Mouse (Mus musculus) C2C12 (cell line): ENCODE measurements around the gene Fbrsl1. TPM values are rescaled to one million over a fixed set of nuclear protein-coding genes. Genes with fewer than 3 reads are reported as not detected.

Source experiments
- H3K27me3 ChIP-seq: one replicate; pipeline ENCODE4 v1.6.1; 2011; ENCODE audit not compliant: control insufficient read depth, insufficient read depth, insufficient read length
- H3K36me3 ChIP-seq: one replicate; pipeline ENCODE4 v1.6.1; 2011; ENCODE audit not compliant: control insufficient read depth, insufficient read depth
- H3K4me3 ChIP-seq: one replicate; pipeline ENCODE4 v1.5.1; 2011; ENCODE audit warnings: mild to moderate bottlenecking, control low read depth; ENCODE audit not compliant: poor library complexity, insufficient read depth, severe bottlenecking
- H3K79me2 ChIP-seq: one replicate; pipeline ENCODE4 v1.6.1; 2011; ENCODE audit not compliant: control insufficient read depth, insufficient read depth
- H3K79me3 ChIP-seq: one replicate; pipeline ENCODE4 v1.6.1; 2011; ENCODE audit warnings: low read depth, control low read depth
- H3ac ChIP-seq: one replicate; pipeline ENCODE3; 2011; ENCODE audit warnings: low read depth; ENCODE audit not compliant: control insufficient read depth, insufficient read length
- CEBPB ChIP-seq: IDR thresholded peaks from one replicate; pipeline ENCODE4 v1.6.1; 2011; ENCODE audit warnings: low read depth, mild to moderate bottlenecking, control low read depth, moderate library complexity
- CTCF ChIP-seq: IDR thresholded peaks from one replicate; pipeline ENCODE4 v1.5.1; 2011; ENCODE audit not compliant: control insufficient read depth, insufficient read depth, insufficient read length
- FOSL1 ChIP-seq: IDR thresholded peaks from one replicate; pipeline ENCODE4 v1.8.0; 2011; ENCODE audit warnings: mild to moderate bottlenecking, low read length; ENCODE audit not compliant: poor library complexity, insufficient read depth, severe bottlenecking
- MAX ChIP-seq: IDR thresholded peaks from one replicate; pipeline ENCODE4 v1.6.1; 2011; ENCODE audit warnings: mild to moderate bottlenecking, control low read depth
- MYOD1 ChIP-seq: IDR thresholded peaks from one replicate; pipeline ENCODE4 v1.6.1; 2011; ENCODE audit warnings: low read depth; ENCODE audit not compliant: control insufficient read depth, insufficient read length
- MYOG ChIP-seq: IDR thresholded peaks from one replicate; pipeline ENCODE4 v1.6.1; 2011; ENCODE audit not compliant: control insufficient read depth, insufficient read length; ENCODE audit errors: extremely low read depth
- USF1 ChIP-seq: IDR thresholded peaks from one replicate; pipeline ENCODE4 v1.6.1; 2011; ENCODE audit warnings: low read depth, mild to moderate bottlenecking, control low read depth, moderate library complexity
- polyA plus RNA-seq: library from polyadenylated mRNA; unstranded; fragments of >200 nt; fragmentation: generic; extraction: Trizol; gene quantifications from one replicate; pipeline ENCODE4 v1.2.1, GENCODE M21; 2012; ENCODE audit warnings: missing spikeins

Fbrsl1 gene
- polyA plus RNA-seq, 1 experiment, result 17.6 TPM

DNA sequence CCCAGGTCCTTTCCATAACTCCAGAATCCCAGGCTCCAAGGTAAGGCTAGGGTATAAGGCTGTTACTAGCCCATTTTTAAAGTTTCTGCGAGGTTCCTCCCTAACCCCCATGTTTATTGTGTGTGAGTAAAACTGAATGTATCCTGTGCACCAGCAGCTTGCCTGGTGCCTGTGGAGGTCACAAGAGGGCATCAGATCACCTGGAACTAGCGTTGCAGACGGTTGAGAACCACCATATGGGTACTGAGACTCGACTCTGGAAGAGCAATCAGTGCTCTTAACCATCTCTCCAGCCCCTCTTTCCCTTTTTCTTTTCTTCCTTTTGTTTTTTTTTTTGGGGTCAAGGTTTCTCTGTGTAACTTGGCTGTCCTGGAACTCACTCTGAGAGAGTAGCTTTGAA is 68.5 kb downstream of the Fbrsl1 start:
- no peak for TF ChIP-seq CTCF
- no peak for TF ChIP-seq USF1
- no peak for TF ChIP-seq CEBPB
- TF ChIP-seq MAX, result no peak
- no peak for TF ChIP-seq MYOD1
- TF ChIP-seq MYOG, result no peak
- TF ChIP-seq FOSL1, result no peak
- no peak overlapping the region for H3ac ChIP-seq
- no peaks in the 10 kb centered on the region for H3K27me3 ChIP-seq
- H3K36me3 ChIP-seq, result no peaks in the 10 kb centered on the region
- no peak overlapping the region for H3K4me3 ChIP-seq
- no peaks in the 10 kb centered on the region for H3K79me2 ChIP-seq
- no peaks in the 10 kb centered on the region for H3K79me3 ChIP-seq

DNA sequence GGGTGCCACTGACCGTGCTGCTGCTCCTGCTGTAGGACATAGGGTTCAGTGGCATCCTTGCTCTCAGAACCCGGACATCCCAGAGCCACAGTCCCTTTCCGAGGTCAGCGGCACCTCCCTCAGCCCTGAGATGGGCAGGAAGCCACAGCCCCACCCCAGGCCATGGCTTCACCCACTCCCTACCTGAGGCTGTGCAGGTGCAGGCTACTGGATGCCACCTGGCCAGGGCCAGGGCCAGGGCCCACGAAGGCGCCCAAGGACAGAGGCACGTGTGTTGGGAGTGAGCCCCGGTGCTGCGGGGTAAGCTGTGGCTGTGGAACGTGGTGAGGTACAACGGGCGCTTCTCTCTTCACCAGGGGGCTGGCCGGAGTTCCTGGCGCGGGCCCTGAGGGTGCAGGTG is 69.2 kb downstream of the Fbrsl1 start:
- TF ChIP-seq CTCF (no peak), FOSL1 (no peak)

DNA sequence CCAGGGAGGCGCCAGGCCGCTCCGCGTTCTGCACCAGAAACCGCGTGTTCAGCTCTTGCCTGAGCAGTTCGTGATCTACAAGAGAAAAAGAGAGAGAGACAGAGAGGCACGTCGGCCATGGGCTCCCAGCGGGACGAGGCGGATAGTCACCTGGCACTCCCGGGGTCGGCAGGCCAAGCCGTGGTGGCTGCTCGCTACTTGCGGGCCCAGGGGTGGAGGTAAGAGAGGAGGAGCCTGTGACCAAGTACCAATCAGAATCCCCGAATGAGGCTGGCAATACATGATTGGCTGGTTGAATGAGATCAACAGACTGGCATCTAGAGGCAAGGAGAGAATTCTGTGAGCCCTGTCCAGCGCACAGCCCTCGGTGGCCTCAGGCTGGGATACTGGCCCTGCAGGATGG is 70.1 kb downstream of the Fbrsl1 start:
- Histone ChIP-seq H3K36me3 (no peaks in the 10 kb centered on the region), H3K79me3 (no peaks in the 10 kb centered on the region), H3K79me2 (no peaks in the 10 kb centered on the region), H3K4me3 (no peak overlapping the region), H3K27me3 (no peaks in the 10 kb centered on the region), H3ac (no peak overlapping the region)
- no peak for TF ChIP-seq MYOG
- TF ChIP-seq CEBPB, result no peak
- no peak for TF ChIP-seq CTCF
- no peak for TF ChIP-seq MAX
- TF ChIP-seq MYOD1, result no peak
- no peak for TF ChIP-seq USF1

More for the DNA sequence above, 69.2 kb downstream of the Fbrsl1 start:
- H3K4me3 ChIP-seq, result no peak overlapping the region
- H3K36me3 ChIP-seq, result no peaks in the 10 kb centered on the region
- no peaks in the 10 kb centered on the region for H3K79me3 ChIP-seq
- H3K79me2 ChIP-seq, result no peaks in the 10 kb centered on the region
- no peaks in the 10 kb centered on the region for H3K27me3 ChIP-seq
- H3ac ChIP-seq, result no peak overlapping the region

DNA sequence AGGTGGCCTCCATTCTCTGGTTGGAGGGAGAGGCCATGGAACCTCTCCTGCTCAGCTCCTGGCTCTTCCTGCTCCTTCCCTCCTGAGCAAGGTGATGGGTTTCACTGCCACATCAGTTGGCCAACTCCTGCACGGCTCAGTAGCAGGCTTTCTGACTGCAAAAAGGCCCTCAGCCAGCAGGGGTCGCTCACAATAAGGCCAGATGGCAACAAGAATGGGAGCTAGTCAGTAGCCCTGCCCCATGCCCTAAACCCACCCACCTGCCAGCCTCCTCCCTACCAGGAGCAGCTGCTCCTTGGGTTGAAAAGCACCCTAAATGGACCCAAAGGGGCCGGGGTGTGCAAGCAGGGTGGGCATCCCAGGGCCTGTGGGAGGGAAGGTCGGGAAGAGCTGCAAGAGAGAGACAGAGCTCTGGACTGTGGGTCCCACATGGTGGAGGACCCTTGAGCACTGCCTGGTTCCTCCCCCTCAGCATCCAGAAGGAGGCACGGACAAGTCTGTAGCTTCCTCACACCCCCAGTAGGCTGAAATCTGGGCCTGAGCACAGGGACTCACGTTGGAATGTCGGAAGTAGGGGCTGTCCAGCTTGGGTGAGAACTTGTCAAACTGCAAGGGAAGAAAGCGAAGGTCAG is 71.4 kb downstream of the Fbrsl1 start:
- Histone ChIP-seq H3K4me3 (no peak overlapping the region), H3K27me3 (no peaks in the 10 kb centered on the region), H3ac (no peak overlapping the region), H3K79me2 (no peaks in the 10 kb centered on the region), H3K79me3 (no peaks in the 10 kb centered on the region), H3K36me3 (no peaks in the 10 kb centered on the region)
- no peak for TF ChIP-seq MAX
- no peak for TF ChIP-seq MYOG
- TF ChIP-seq MYOD1, result no peak
- no peak for TF ChIP-seq CEBPB
- no peak for TF ChIP-seq USF1
- TF ChIP-seq FOSL1, result no peak
- TF ChIP-seq CTCF, result no peak

DNA sequence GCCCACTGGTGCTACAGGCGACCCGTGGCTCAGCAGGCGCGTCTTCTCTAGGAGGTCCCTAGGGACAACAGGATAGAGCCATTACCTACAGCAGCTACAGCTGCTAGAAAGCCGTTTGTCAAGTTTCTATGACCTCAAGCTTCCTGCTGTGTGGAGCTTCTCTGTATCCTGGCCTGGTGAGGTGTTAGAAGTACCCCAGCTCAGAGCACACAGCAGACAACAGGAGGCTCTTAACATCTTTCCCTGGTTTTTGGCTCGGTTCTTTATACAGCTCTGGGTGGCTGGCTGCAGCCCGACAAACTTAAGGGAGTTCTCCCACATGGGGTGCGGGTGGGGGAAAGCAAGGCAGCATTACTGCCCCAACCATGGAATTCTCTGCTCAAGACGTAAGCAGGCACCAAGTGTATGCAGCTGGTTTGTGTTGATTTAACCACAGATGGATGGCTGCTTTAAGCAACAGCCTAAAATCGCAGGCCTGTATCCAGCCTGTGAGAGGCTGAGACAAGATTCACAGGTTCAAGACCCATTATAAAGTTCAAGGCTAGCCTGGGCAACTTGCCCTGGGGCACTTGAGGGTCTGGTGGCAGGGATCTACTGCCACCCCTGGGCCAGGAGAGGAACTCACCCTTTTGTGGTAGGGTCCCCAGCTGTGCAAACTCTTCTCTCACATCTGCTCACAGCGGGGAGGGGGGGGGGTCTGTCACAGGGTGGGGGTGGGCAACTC is 84.3 kb downstream of the Fbrsl1 start:
- Histone ChIP-seq H3K27me3 (no peaks in the 10 kb centered on the region), H3K4me3 (no peak overlapping the region)
- no peak for TF ChIP-seq USF1
- no peak for TF ChIP-seq MAX
- no peak for TF ChIP-seq MYOG
- no peak for TF ChIP-seq MYOD1
- TF ChIP-seq CTCF, result no peak
- TF ChIP-seq FOSL1, result no peak
- no peak for TF ChIP-seq CEBPB

DNA sequence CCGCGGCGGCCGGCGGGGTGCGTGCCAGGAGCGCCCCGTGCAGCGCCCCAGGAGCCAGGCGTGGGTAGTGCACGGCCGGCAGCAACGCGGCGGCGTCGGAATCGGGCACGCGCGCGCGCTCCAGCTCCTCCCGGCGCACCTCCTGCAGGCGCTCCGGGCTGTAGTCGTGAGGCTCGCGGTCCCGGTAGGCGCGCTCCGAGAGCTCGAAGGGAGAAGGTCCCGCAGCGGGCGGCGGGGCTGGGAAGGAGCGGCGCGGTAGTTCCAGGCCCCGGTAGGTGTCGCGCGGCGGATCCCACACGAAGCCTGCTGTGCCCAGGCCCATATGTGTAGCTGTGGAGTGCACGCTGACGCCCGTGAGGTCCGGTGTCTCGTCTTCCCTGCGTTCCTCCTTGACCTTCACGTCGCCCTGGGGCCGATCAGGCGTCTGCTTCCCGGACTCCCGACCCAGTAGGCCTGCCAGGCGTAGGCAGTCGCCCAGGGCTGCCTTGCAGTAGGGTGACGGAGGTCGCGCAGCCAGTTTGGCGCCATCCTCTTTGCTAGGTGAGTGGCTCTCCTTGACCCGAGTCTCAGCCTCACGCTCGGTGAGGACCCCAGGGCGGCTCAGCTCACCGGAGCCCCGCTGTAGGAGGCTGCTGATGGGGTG is 85.0 kb downstream of the Fbrsl1 start:
- Histone ChIP-seq H3K4me3 (no peak overlapping the region), H3K79me2 (no peaks in the 10 kb centered on the region), H3K36me3 (no peaks in the 10 kb centered on the region), H3K79me3 (no peaks in the 10 kb centered on the region), H3K27me3 (no peaks in the 10 kb centered on the region), H3ac (no peak overlapping the region)
- TF ChIP-seq USF1, result no peak
- TF ChIP-seq FOSL1, result no peak
- no peak for TF ChIP-seq MAX
- no peak for TF ChIP-seq MYOD1
- TF ChIP-seq CEBPB, result no peak
- no peak for TF ChIP-seq MYOG
- no peak for TF ChIP-seq CTCF

More for the DNA sequence above, 84.3 kb downstream of the Fbrsl1 start:
- Histone ChIP-seq H3K36me3 (no peaks in the 10 kb centered on the region), H3K79me3 (no peaks in the 10 kb centered on the region), H3ac (no peak overlapping the region), H3K79me2 (no peaks in the 10 kb centered on the region)
